ENCODE assay signal across 7 mouse cellular contexts in genomic region chr13:18057231-18057912, GRCm38 (mm10).
DNase-seq lines count a peak whose midpoint lies in the region; ATAC-seq and TF ChIP-seq lines count a peak whose summit lies in the region.

No protein-coding gene starts in this region.

- H3K9ac ChIP-seq in liver, postnatal 0 days (replicated peaks): no peak overlapping the region

- H3K4me2 ChIP-seq in liver, postnatal 0 days (ENCODE audit: low read depth, low read length): no peak overlapping the region

- no peak for TF ChIP-seq EP300 in liver, postnatal 0 days (IDR thresholded peaks at IDR 0.05; ENCODE audit: low read depth)

- no peak overlapping the region for H3K4me3 ChIP-seq in G1E (ENCODE audit: low read depth, low read length)
- no peak overlapping the region for H3K4me3 ChIP-seq in liver, postnatal 0 days (ENCODE audit: low read depth, low read length)

- WGBS in liver, postnatal 0 days (ENCODE audit: insufficient replicate concordance): 27% methylated on average over 8 of the region's 8 CpGs

- peak; percentile 33; the same call in 1 of the 2 replicates for TF ChIP-seq CTCF in G1E (IDR thresholded peaks at IDR 0.05; ENCODE audit: low read depth, low read length)
- peak; percentile 80 for TF ChIP-seq CTCF in liver, postnatal 0 days (IDR thresholded peaks at IDR 0.05; ENCODE audit: low read depth)

- peak; percentile 6 for DNase-seq in G1E (ENCODE audit: low spot score)
- peak; percentile 45 for DNase-seq in adrenal gland, adult 2 months
- DNase-seq in embryo, embryonic 11.5 days (ENCODE audit: low read depth, low spot score): peak; percentile 59
- DNase-seq in heart, postnatal 10 days: peak; percentile 69 to 79
- peak; percentile 62 for DNase-seq in kidney, postnatal 14 days
- DNase-seq in liver, postnatal 0 days: peak; percentile 27
- DNase-seq in retina, postnatal 1 day: peak; percentile 78

- no peaks in the 10 kb centered on the region for H3K4me1 ChIP-seq in G1E (ENCODE audit: insufficient read depth, low read depth, low read length)
- no peaks in the 10 kb centered on the region for H3K4me1 ChIP-seq in liver, postnatal 0 days (ENCODE audit: insufficient read depth)

- no peak overlapping the region for H3K27ac ChIP-seq in liver, postnatal 0 days (ENCODE audit: low read depth)

- H3K27me3 ChIP-seq in G1E (ENCODE audit: insufficient read depth, low read length): no peaks in the 10 kb centered on the region
- H3K27me3 ChIP-seq in liver, postnatal 0 days (ENCODE audit: insufficient read depth, low read length): no peaks in the 10 kb centered on the region

- ATAC-seq in G1E (ENCODE audit: extremely low read depth, insufficient number of reproducible peaks, low FRiP score, poor library complexity, severe bottlenecking): no peak
- no peak for ATAC-seq in liver, postnatal 0 days

- H3K9me3 ChIP-seq in G1E (replicated peaks): peaks cover 7% of the 10 kb centered on the region
- H3K9me3 ChIP-seq in liver, postnatal 0 days (ENCODE audit: low read length): no peaks in the 10 kb centered on the region

- no peaks in the 10 kb centered on the region for H3K36me3 ChIP-seq in G1E (replicated peaks)
- no peaks in the 10 kb centered on the region for H3K36me3 ChIP-seq in liver, postnatal 0 days (replicated peaks; ENCODE audit: insufficient read depth, low read length)

- intact Hi-C loops in heart, postnatal 10 days (cut with DNase I): loop anchor here (1.0 to 5.0 kb wide), 5 partner anchors 67 to 753 kb away; no protein-coding TSS in a partner anchor

Comparison
In these comparisons a context has a peak if more than half of its experiments do, and no peak if none do; other contexts are left out.
1. DNase-seq: peak in every context shown above with its lines; median percentile 78 in retina, postnatal 1 day; 74 in heart, postnatal 10 days; 62 in kidney, postnatal 14 days; 59 in embryo, embryonic 11.5 days; 45 in adrenal gland, adult 2 months; 27 in liver, postnatal 0 days; 6 in G1E.